Mouse (Mus musculus) lung, embryonic 15.5 days (tissue): ENCODE results near the gene Hist1h2bf. TPM values are rescaled to one million over a fixed set of nuclear protein-coding genes. Genes with fewer than 3 reads are reported as not detected.
"Not testable (repeated sequence)": the region's sequence is repeated elsewhere in the genome, so short reads cannot be mapped to it uniquely, and the experiment has no call there.

ENCODE experiments used
- ATAC-seq: fragments of 200-750 bp; cut with Nextera tagmentation; 2 replicates; pipeline ENCODE4 v1.8.0; 2017; ENCODE audit warnings: moderate number of reproducible peaks, borderline replicate concordance; ENCODE audit not compliant: low FRiP score, low TSS enrichment; ENCODE audit errors: extremely low read depth
- H3K27ac ChIP-seq: fragments of 300-500 bp; sonication (generic); 2 replicates; pipeline ENCODE4 v1.5.1; 2015; ENCODE audit warnings: moderate library complexity, mild to moderate bottlenecking, inconsistent platforms
- H3K27me3 ChIP-seq: fragments of 300-500 bp; sonication (generic); 2 replicates; pipeline ENCODE4 v1.6.1; 2015; ENCODE audit warnings: inconsistent platforms
- H3K36me3 ChIP-seq: fragments of 300-500 bp; sonication (generic); 2 replicates; pipeline ENCODE4 v1.6.1; 2015; ENCODE audit warnings: inconsistent platforms
- H3K4me1 ChIP-seq: fragments of 300-500 bp; sonication (generic); 2 replicates; pipeline ENCODE4 v1.6.1; 2015; ENCODE audit warnings: inconsistent platforms
- H3K4me2 ChIP-seq: fragments of 300-500 bp; sonication (generic); 2 replicates; pipeline ENCODE4 v1.6.1; 2015; ENCODE audit warnings: inconsistent platforms, mild to moderate bottlenecking, moderate library complexity
- H3K4me3 ChIP-seq: fragments of 300-500 bp; sonication (generic); 2 replicates; pipeline ENCODE4 v1.5.1; 2015; ENCODE audit warnings: mild to moderate bottlenecking, inconsistent platforms
- H3K9ac ChIP-seq: fragments of 300-500 bp; sonication (generic); 2 replicates; pipeline ENCODE4 v1.6.1; 2015; ENCODE audit warnings: inconsistent platforms
- H3K9me3 ChIP-seq: fragments of 300-500 bp; sonication (generic); 2 replicates; pipeline ENCODE4 v1.6.1; 2016; ENCODE audit warnings: inconsistent platforms
- WGBS: fragments of 180-500 bp; shearing (Covaris S2); methylation state at CpG from one replicate; pipeline ENCODE4 v1.1.7; 2015; 5-methylcytosine and 5-hydroxymethylcytosine counted together
- polyA plus RNA-seq: library from polyadenylated mRNA; unstranded; fragments of >200 nt; fragmentation: Nextera tagmentation; extraction: Ambion mirVana; gene quantifications from 2 replicates; pipeline ENCODE4 v1.2.1, GENCODE M21; 2015

Hist1h2bf gene
- polyA plus RNA-seq, 1 experiment from 2014 or later: 10.1 TPM

DNA sequence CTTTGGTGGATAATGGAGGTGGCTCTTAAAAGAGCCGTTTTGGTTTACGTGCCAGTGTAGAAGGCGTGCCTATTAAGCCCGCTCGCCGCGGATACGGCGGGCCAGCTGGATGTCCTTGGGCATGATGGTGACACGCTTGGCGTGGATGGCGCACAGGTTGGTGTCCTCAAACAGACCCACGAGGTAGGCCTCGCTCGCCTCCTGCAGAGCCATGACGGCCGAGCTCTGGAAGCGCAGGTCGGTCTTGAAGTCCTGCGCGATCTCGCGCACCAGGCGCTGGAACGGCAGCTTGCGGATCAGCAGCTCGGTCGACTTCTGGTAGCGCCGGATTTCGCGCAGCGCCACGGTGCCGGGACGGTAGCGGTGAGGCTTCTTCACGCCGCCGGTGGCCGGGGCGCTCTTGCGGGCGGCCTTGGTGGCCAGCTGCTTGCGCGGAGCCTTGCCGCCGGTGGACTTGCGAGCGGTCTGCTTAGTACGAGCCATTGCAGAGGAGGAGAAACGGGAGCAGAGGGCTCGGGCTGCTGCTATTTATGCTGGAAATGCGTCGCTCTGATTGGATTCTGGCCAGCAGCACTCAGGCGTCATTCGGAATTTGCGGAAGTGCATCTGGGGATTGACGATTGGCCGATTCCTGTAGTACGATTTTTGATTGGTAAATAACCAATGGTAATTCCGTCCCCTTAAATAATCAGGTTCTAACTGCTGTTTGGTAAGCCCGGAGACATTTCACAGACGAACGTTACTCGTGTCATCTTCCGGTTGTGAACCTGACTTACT is 11.9 kb downstream of the Hist1h2bf start, which contains the start of gene Hist1h3e:
Hist1h3e (minus strand) TSS at position 487 of the 777 bp plus-strand sequence.
- not testable (repeated sequence) for H3K36me3 ChIP-seq, H3K4me1 ChIP-seq, H3K27me3 ChIP-seq, H3K9me3 ChIP-seq
- Histone ChIP-seq H3K27ac (peak within 1 kb of the TSS; percentile 98), H3K4me3 (peak within 1 kb of the TSS; percentile 43), H3K4me2 (peak within 1 kb of the TSS; percentile 71), H3K9ac (peak within 1 kb of the TSS; percentile 47)
- WGBS: under 1% methylated on average over 56 of the region's 67 CpGs
- peak; percentile 92 for ATAC-seq

GRCm38 (mm10) chr13:23561531-23561882 is 12.5 kb downstream of the Hist1h2bf start:
- not testable (repeated sequence) for H3K36me3 ChIP-seq
- 0% methylated on average over 2 of the region's 5 CpGs for WGBS

GRCm38 (mm10) chr13:23560699-23561098 is 13.3 kb downstream of the Hist1h2bf start:
- WGBS: 10% methylated on average over 2 of the region's 2 CpGs
- Histone ChIP-seq H3K27ac (peak overlapping the region; percentile 57; the same call in 1 of the 2 replicates), H3K4me3 (peak overlapping the region; percentile 10; the same call in 1 of the 2 replicates), H3K4me1 (peaks cover 10% of the 10 kb centered on the region; the same call in 1 of the 2 replicates), H3K4me2 (peak overlapping the region; percentile 39)
- H3K36me3 ChIP-seq, ATAC-seq, H3K9me3 ChIP-seq, H3K27me3 ChIP-seq, H3K9ac ChIP-seq: not testable (repeated sequence)

More at GRCm38 (mm10) chr13:23561531-23561882, 12.5 kb downstream of the Hist1h2bf start:
- Histone ChIP-seq H3K4me2 (peak overlapping the region; percentile 71), H3K27ac (peak overlapping the region; percentile 98), H3K9ac (peak overlapping the region; percentile 47; the same call in 1 of the 2 replicates), H3K4me3 (peak overlapping the region; percentile 43), H3K4me1 (peaks cover 10% of the 10 kb centered on the region; the same call in 1 of the 2 replicates)
- not testable (repeated sequence) for H3K9me3 ChIP-seq, H3K27me3 ChIP-seq, ATAC-seq

- Histone ChIP-seq H3K4me2 (peak overlapping the region; percentile 87), H3K4me1 (peaks cover 13% of the 10 kb centered on the region), H3K4me3 (0 out of 2 replicates have a peak overlapping the region, but pooled peaks have one; percentile 4), H3K9me3 (no peaks in the 10 kb centered on the region), H3K27ac (peak overlapping the region; percentile 99), H3K9ac (0 out of 2 replicates have a peak overlapping the region, but pooled peaks have one; percentile 8), H3K27me3 (no peaks in the 10 kb centered on the region), H3K36me3 (no peaks in the 10 kb centered on the region)
- WGBS: 58% methylated on average over 3 of the region's 3 CpGs
- ATAC-seq: no peak
Observed at GRCm38 (mm10) chr13:23556906-23557305, 17.1 kb downstream of the Hist1h2bf start.

DNA sequence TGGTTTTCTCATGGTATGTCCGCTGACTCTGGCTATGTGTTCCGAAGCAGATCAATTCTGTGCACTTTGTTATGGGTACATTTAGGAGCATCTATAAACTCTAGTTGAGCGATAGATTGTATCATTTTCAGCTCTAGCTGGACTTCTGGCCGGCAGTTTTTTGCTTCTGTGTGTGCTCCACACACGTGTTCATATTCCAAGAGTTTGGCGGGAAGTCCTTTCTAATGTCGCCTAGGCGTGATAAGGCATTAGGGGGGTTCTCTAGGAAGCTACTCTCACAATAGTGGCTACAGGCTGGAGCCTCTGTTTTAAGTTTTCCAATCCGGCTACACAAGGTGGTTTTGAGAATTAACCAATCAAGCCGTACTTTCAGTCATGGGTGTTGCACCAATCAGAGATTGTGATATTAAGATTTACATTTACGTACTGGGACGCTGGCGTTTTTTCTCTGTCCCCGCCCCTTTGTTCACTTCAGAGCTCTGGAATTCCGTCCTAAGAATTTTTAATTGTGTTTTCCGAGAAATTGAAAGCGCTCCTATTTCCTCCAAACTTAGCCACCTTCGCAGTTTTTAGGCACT is 18.1 kb downstream of the Hist1h2bf start:
- peak; percentile 82 for ATAC-seq
- Histone ChIP-seq H3K27me3 (no peaks in the 10 kb centered on the region), H3K4me1 (peaks cover 13% of the 10 kb centered on the region), H3K9me3 (no peaks in the 10 kb centered on the region), H3K4me3 (peak overlapping the region; percentile 62), H3K36me3 (no peaks in the 10 kb centered on the region), H3K27ac (peak overlapping the region; percentile 99), H3K4me2 (peak overlapping the region; percentile 87), H3K9ac (peak overlapping the region; percentile 92)
- under 1% methylated on average over 18 of the region's 18 CpGs for WGBS

DNA sequence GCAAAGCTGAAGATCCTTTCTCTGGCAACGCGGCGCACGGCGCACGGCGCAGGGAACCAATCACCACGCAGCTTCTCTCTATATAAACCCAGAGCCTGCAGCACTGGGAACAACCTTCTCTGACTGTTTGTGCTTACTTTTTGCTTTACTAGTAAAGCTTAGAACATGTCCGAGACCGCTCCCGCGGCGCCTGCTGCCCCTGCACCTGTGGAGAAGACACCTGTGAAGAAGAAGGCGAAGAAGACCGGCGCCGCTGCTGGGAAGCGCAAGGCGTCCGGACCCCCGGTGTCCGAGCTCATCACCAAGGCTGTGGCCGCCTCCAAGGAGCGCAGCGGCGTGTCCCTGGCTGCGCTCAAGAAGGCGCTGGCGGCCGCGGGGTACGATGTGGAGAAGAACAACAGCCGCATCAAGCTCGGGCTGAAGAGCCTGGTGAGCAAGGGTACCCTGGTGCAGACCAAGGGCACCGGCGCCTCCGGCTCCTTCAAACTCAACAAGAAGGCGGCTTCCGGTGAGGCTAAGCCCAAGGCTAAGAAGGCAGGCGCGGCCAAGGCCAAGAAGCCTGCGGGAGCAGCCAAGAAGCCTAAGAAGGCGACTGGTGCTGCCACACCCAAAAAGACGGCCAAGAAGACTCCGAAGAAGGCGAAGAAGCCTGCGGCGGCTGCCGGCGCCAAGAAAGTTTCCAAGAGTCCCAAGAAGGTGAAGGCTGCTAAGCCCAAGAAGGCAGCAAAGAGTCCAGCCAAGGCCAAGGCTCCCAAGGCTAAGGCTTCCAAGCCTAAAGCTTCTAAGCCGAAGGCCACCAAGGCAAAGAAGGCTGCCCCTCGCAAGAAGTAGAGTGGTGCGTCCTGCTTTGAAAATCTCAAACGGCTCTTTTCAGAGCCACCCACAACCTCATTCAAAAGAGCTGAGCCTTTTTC is 18.8 kb downstream of the Hist1h2bf start:
- Histone ChIP-seq H3K9ac (peak overlapping the region; percentile 92), H3K4me2 (peak overlapping the region; percentile 87), H3K36me3 (no peaks in the 10 kb centered on the region), H3K9me3 (no peaks in the 10 kb centered on the region), H3K27ac (peak overlapping the region; percentile 99), H3K4me1 (peaks cover 13% of the 10 kb centered on the region), H3K4me3 (peak overlapping the region; percentile 62), H3K27me3 (no peaks in the 10 kb centered on the region)
- peak; percentile 90 for ATAC-seq
- under 1% methylated on average over 54 of the region's 54 CpGs for WGBS

GRCm38 (mm10) chr13:23554393-23554792 is 19.6 kb downstream of the Hist1h2bf start:
- Histone ChIP-seq H3K4me3 (peak overlapping the region; percentile 62), H3K9ac (peak overlapping the region; percentile 92; the same call in 1 of the 2 replicates), H3K36me3 (no peaks in the 10 kb centered on the region), H3K9me3 (no peaks in the 10 kb centered on the region), H3K27me3 (no peaks in the 10 kb centered on the region), H3K4me1 (peaks cover 13% of the 10 kb centered on the region), H3K27ac (peak overlapping the region; percentile 99), H3K4me2 (peak overlapping the region; percentile 87)
- WGBS: 15% methylated on average over 9 of the region's 9 CpGs
- no peak for ATAC-seq

GRCm38 (mm10) chr13:23552962-23553361 is 21.0 kb downstream of the Hist1h2bf start, which contains the start of gene Hist1h1d:
Gene Hist1h1d, plus strand, starts transcription at chr13:23553262.
- 0 out of 2 replicates have a peak within 1 kb of the TSS, but pooled peaks have one; percentile 19 for H3K9ac ChIP-seq
- H3K4me2 ChIP-seq: peak within 1 kb of the TSS; percentile 87
- no peaks in the 10 kb centered on the region for H3K27me3 ChIP-seq
- H3K4me1 ChIP-seq: peaks cover 13% of the 10 kb centered on the region
- H3K9me3 ChIP-seq: no peaks in the 10 kb centered on the region
- H3K36me3 ChIP-seq: no peaks in the 10 kb centered on the region
- no peak for ATAC-seq
- H3K4me3 ChIP-seq: no peak within 1 kb of the TSS
- peak within 1 kb of the TSS; percentile 99 for H3K27ac ChIP-seq

- Histone ChIP-seq H3K4me3 (peak overlapping the region; percentile 48), H3K27me3 (no peaks in the 10 kb centered on the region), H3K9ac (peak overlapping the region; percentile 19; the same call in 1 of the 2 replicates), H3K4me2 (peak overlapping the region; percentile 62), H3K9me3 (no peaks in the 10 kb centered on the region), H3K36me3 (no peaks in the 10 kb centered on the region), H3K27ac (peak overlapping the region; percentile 93), H3K4me1 (peaks cover 13% of the 10 kb centered on the region)
- no peak for ATAC-seq
- WGBS: 39% methylated on average over 8 of the region's 8 CpGs
Observed at GRCm38 (mm10) chr13:23551931-23552914, 21.8 kb downstream of the Hist1h2bf start.

GRCm38 (mm10) chr13:23551146-23551834 is 22.7 kb downstream of the Hist1h2bf start, which contains the start of gene Hist1h4f:
Gene Hist1h4f, minus strand, starts transcription at chr13:23551648.
- Histone ChIP-seq H3K4me3 (peak within 1 kb of the TSS; percentile 48), H3K9ac (peak within 1 kb of the TSS; percentile 54), H3K27ac (peak within 1 kb of the TSS; percentile 93), H3K4me2 (peak within 1 kb of the TSS; percentile 62)
- not testable (repeated sequence) for H3K9me3 ChIP-seq, H3K4me1 ChIP-seq, H3K36me3 ChIP-seq, H3K27me3 ChIP-seq
- under 1% methylated on average over 47 of the region's 47 CpGs for WGBS
- ATAC-seq: peak; percentile 81
